Mouse (Mus musculus): Measurements from ENCODE around the gene Dnaaf2. TPM values are rescaled to one million over a fixed set of nuclear protein-coding genes. Genes with fewer than 3 reads are reported as not detected.
A peak's percentile ranks its signal among the peaks of the same experiment; 100 is the strongest.
"Not testable (repeated sequence)": the region's sequence is repeated elsewhere in the genome, so short reads cannot be mapped to it uniquely, and the experiment has no call there.

Dnaaf2 gene
- polyA plus RNA-seq, 2 experiments: 5.6 to 6.7 TPM

GRCm38 (mm10) chr12:69159578-69159940, 38.7 kb downstream of the Dnaaf2 start:
- peaks cover 27% of the 10 kb centered on the region for H3K36me3 ChIP-seq (ENCODE audit: control insufficient read depth, insufficient read depth, low read length)
- WGBS: 6% methylated on average over 9 of the region's 9 CpGs
- H3K27ac ChIP-seq (replicated peaks; ENCODE audit: low read depth, low read length): no peak overlapping the region; the same call in 1 of the 2 replicates
- H3K4me3 ChIP-seq (replicated peaks; ENCODE audit: low read length): peak overlapping the region; percentile 21
- 0 out of 2 replicates have a peak, but pooled peaks cover 3% of the 10 kb centered on the region for H3K4me1 ChIP-seq (ENCODE audit: control insufficient read depth, insufficient read depth, low read length)
- H3K27me3 ChIP-seq (ENCODE audit: control insufficient read depth, insufficient read depth, low read length): no peaks in the 10 kb centered on the region
- TF ChIP-seq POLR2A (IDR thresholded peaks at IDR 0.05; ENCODE audit: borderline replicate concordance, extremely low read depth, insufficient read depth, insufficient read length): no peak
- peak; percentile 82 for DNase-seq (ENCODE audit: low spot score)
- no peak overlapping the region for H3K9ac ChIP-seq (ENCODE audit: low read depth, low read length, severe bottlenecking)
- H3K9me3 ChIP-seq (ENCODE audit: control insufficient read depth, low read length): no peaks in the 10 kb centered on the region
- ATAC-seq (ENCODE audit: low FRiP score, low read depth): no peak
- H3K4me2 ChIP-seq (replicated peaks; ENCODE audit: low read depth, low read length, severe bottlenecking): no peak overlapping the region

GRCm38 (mm10) chr12:69158765-69159577, 39.3 kb downstream of the Dnaaf2 start, which contains the start of gene Rps29:
Gene Rps29 (minus strand): TSS chr12:69159186.
- Histone ChIP-seq H3K4me2 (replicated peaks; ENCODE audit: low read depth, low read length, severe bottlenecking) (peak within 1 kb of the TSS; percentile 64), H3K4me3 (replicated peaks; ENCODE audit: low read length) (peak within 1 kb of the TSS; percentile 69), H3K9ac (ENCODE audit: low read depth, low read length, severe bottlenecking) (peak within 1 kb of the TSS; percentile 94), H3K36me3 (ENCODE audit: control insufficient read depth, insufficient read depth, low read length) (peaks cover 27% of the 10 kb centered on the region), H3K27ac (replicated peaks; ENCODE audit: low read depth, low read length) (peak within 1 kb of the TSS; percentile 95)
- H3K27me3 ChIP-seq (ENCODE audit: control insufficient read depth, insufficient read depth, low read length); H3K4me1 ChIP-seq (ENCODE audit: control insufficient read depth, insufficient read depth, low read length); H3K9me3 ChIP-seq (ENCODE audit: control insufficient read depth, low read length): not testable (repeated sequence)
- peak; percentile 94; the same call in 1 of the 2 replicates for TF ChIP-seq POLR2A (IDR thresholded peaks at IDR 0.05; ENCODE audit: borderline replicate concordance, extremely low read depth, insufficient read depth, insufficient read length)
- DNase-seq (ENCODE audit: low spot score): peak; percentile 100
- under 1% methylated on average over 55 of the region's 68 CpGs for WGBS
- ATAC-seq (ENCODE audit: low FRiP score, low read depth): peak; percentile 98

- H3K36me3 ChIP-seq (ENCODE audit: control insufficient read depth, insufficient read depth, low read length): peaks cover 27% of the 10 kb centered on the region
- DNase-seq (ENCODE audit: low spot score): no peak
- no peak for ATAC-seq (ENCODE audit: low FRiP score, low read depth)
- peak overlapping the region; percentile 95 for H3K27ac ChIP-seq (replicated peaks; ENCODE audit: low read depth, low read length)
- H3K4me3 ChIP-seq (replicated peaks; ENCODE audit: low read length): peak overlapping the region; percentile 69
- peak overlapping the region; percentile 64 for H3K4me2 ChIP-seq (replicated peaks; ENCODE audit: low read depth, low read length, severe bottlenecking)
- TF ChIP-seq POLR2A (IDR thresholded peaks at IDR 0.05; ENCODE audit: borderline replicate concordance, extremely low read depth, insufficient read depth, insufficient read length): no peak
- 1% methylated on average over 19 of the region's 19 CpGs for WGBS
- 0 out of 2 replicates have a peak, but pooled peaks cover 3% of the 10 kb centered on the region for H3K4me1 ChIP-seq (ENCODE audit: control insufficient read depth, insufficient read depth, low read length)
- H3K9me3 ChIP-seq (ENCODE audit: control insufficient read depth, low read length): no peaks in the 10 kb centered on the region
- peak overlapping the region; percentile 94 for H3K9ac ChIP-seq (ENCODE audit: low read depth, low read length, severe bottlenecking)
- no peaks in the 10 kb centered on the region for H3K27me3 ChIP-seq (ENCODE audit: control insufficient read depth, insufficient read depth, low read length)
These were observed 39.9 kb downstream of the Dnaaf2 start for GRCm38 (mm10) chr12:69158366-69158764.

GRCm38 (mm10) chr12:69157107-69157506, 41.1 kb downstream of the Dnaaf2 start:
- H3K4me2 ChIP-seq (replicated peaks; ENCODE audit: low read depth, low read length, severe bottlenecking): no peak overlapping the region
- no peak for TF ChIP-seq POLR2A (IDR thresholded peaks at IDR 0.05; ENCODE audit: borderline replicate concordance, extremely low read depth, insufficient read depth, insufficient read length)
- no peak overlapping the region for H3K4me3 ChIP-seq (replicated peaks; ENCODE audit: low read length)
- H3K4me1 ChIP-seq (ENCODE audit: control insufficient read depth, insufficient read depth, low read length): 0 out of 2 replicates have a peak, but pooled peaks cover 3% of the 10 kb centered on the region
- no peak for DNase-seq (ENCODE audit: low spot score)
- peaks cover 27% of the 10 kb centered on the region for H3K36me3 ChIP-seq (ENCODE audit: control insufficient read depth, insufficient read depth, low read length)
- ATAC-seq (ENCODE audit: low FRiP score, low read depth): no peak
- 98% methylated on average over 2 of the region's 2 CpGs for WGBS
- H3K9ac ChIP-seq (ENCODE audit: low read depth, low read length, severe bottlenecking): no peak overlapping the region
- H3K27me3 ChIP-seq (ENCODE audit: control insufficient read depth, insufficient read depth, low read length): no peaks in the 10 kb centered on the region
- H3K9me3 ChIP-seq (ENCODE audit: control insufficient read depth, low read length): no peaks in the 10 kb centered on the region
- no peak overlapping the region for H3K27ac ChIP-seq (replicated peaks; ENCODE audit: low read depth, low read length)

- Histone ChIP-seq H3K36me3 (ENCODE audit: control insufficient read depth, insufficient read depth, low read length) (peaks cover 27% of the 10 kb centered on the region), H3K4me2 (replicated peaks; ENCODE audit: low read depth, low read length, severe bottlenecking) (no peak overlapping the region), H3K4me1 (ENCODE audit: control insufficient read depth, insufficient read depth, low read length) (0 out of 2 replicates have a peak, but pooled peaks cover 3% of the 10 kb centered on the region), H3K27me3 (ENCODE audit: control insufficient read depth, insufficient read depth, low read length) (no peaks in the 10 kb centered on the region), H3K9me3 (ENCODE audit: control insufficient read depth, low read length) (no peaks in the 10 kb centered on the region), H3K4me3 (replicated peaks; ENCODE audit: low read length) (no peak overlapping the region), H3K9ac (ENCODE audit: low read depth, low read length, severe bottlenecking) (no peak overlapping the region), H3K27ac (replicated peaks; ENCODE audit: low read depth, low read length) (no peak overlapping the region)
- 90% methylated on average over 4 of the region's 4 CpGs for WGBS
- no peak for ATAC-seq (ENCODE audit: low FRiP score, low read depth)
- no peak for TF ChIP-seq POLR2A (IDR thresholded peaks at IDR 0.05; ENCODE audit: borderline replicate concordance, extremely low read depth, insufficient read depth, insufficient read length)
- no peak for DNase-seq (ENCODE audit: low spot score)
These were observed 41.8 kb downstream of the Dnaaf2 start for GRCm38 (mm10) chr12:69156436-69156835.
